Mouse (Mus musculus): ENCODE measurements around the gene Smyd2. TPM values are rescaled to one million over a fixed set of nuclear protein-coding genes. Genes with fewer than 3 reads are reported as not detected.

Gene Smyd2
- total RNA-seq, 2 experiments from 2014 or later = 6.3 to 9.6 TPM

- ATAC-seq (replicated peaks; ENCODE audit: low FRiP score, poor library complexity, severe bottlenecking) = no peak
Observed at GRCm38 (mm10) chr1:189852051-189852450, 70.1 kb downstream of the Smyd2 start.

GRCm38 (mm10) chr1:189849550-189849949, 72.6 kb downstream of the Smyd2 start:
- ATAC-seq (replicated peaks; ENCODE audit: low FRiP score, poor library complexity, severe bottlenecking) = no peak

- ATAC-seq (replicated peaks; ENCODE audit: low FRiP score, poor library complexity, severe bottlenecking) = no peak
Observed at GRCm38 (mm10) chr1:189846319-189846718, 75.8 kb downstream of the Smyd2 start.

GRCm38 (mm10) chr1:189834166-189834565, 88.0 kb downstream of the Smyd2 start:
- ATAC-seq (replicated peaks; ENCODE audit: low FRiP score, poor library complexity, severe bottlenecking) = no peak

DNA sequence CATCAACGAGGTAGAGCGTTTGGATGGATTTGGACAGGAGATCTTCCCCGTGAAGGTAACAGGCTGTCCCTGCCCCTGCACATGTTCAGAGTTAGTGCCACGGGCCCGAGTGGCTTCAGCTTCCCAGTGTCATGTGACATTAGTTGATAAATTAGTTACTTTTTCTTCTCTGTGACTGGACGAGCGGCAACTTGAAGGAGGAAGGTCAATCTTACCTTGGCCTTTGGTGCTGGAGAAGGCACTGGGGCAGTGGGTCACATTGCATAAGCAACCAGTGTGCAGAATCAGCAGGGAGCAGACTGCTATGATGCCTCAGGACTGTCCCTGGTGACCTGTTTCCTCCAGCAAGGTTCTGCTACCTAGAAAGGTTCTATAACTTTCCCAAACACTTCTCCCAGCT, 88.8 kb downstream of the Smyd2 start:
- ATAC-seq (replicated peaks; ENCODE audit: low FRiP score, poor library complexity, severe bottlenecking) = no peak

DNA sequence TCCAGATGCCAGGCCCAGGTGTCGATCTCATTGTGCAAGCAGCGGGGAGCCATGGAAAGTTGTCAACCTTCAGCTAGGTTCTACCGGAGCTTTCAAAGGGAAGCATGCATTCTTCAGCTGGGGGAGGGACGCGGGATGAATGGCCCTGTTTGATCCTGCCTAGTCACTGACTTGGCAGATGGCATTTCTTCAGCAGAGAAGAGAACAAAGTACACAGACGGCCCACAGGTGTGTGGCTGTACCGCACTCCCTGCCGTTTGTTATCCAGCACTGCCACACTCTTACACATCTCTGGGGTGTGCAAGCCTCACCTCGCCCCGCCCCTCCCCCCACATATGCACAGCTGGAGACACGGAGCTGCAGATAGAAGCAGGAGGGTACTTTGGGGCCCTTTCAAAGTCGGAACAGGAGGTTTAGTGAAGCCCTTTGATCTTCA, 91.3 kb downstream of the Smyd2 start:
- no peak for ATAC-seq (replicated peaks; ENCODE audit: low FRiP score, poor library complexity, severe bottlenecking)

Other genes with a start within 250 kb of the Smyd2 start
- 411 and 449 TPM in 2 replicates for gene Cenpf, start 234.3 kb downstream of the Smyd2 start, total RNA-seq (2015; ENCODE audit: low replicate concordance)
- 652 and 695 TPM in 2 replicates for gene Cenpf, start 234.3 kb downstream of the Smyd2 start, total RNA-seq (2017; ENCODE audit: low replicate concordance)
- gene Ptpn14, start 194.1 kb downstream of the Smyd2 start, total RNA-seq (2015; ENCODE audit: low replicate concordance) = under 0.01 and 0.36 TPM in 2 replicates
- gene Ptpn14, start 194.1 kb downstream of the Smyd2 start, total RNA-seq (2017; ENCODE audit: low replicate concordance) = 0.13 TPM in 1 of 2 replicates, not detected in the other
- not detected in 2 replicates for gene Prox1, start 248.4 kb upstream of the Smyd2 start, total RNA-seq (2015; ENCODE audit: low replicate concordance)
- gene Prox1, start 248.4 kb upstream of the Smyd2 start, total RNA-seq (2017; ENCODE audit: low replicate concordance) = not detected in 2 replicates

Measured in erythroid progenitor cell, adult 5-6 weeks (primary cell).